Mouse (Mus musculus) ovary, postnatal 14 days (tissue): ENCODE data around the gene Slc22a1.
"Not testable (repeated sequence)": the region's sequence is repeated elsewhere in the genome, so short reads cannot be mapped to it uniquely, and the experiment has no call there.

Source experiments
- DNase-seq: peaks from one replicate; pipeline ENCODE4 v3.0.0; 2022; ENCODE audit warnings: low spot score

Gene Slc22a1

GRCm38 (mm10) chr17:12684928-12685624 is 9.4 kb upstream of the Slc22a1 start:
- DNase-seq, result no peak

- DNase-seq, result no peak
Measured at GRCm38 (mm10) chr17:12684412-12684811, 8.8 kb upstream of the Slc22a1 start.

- no peak for DNase-seq
Measured at GRCm38 (mm10) chr17:12683582-12683981, 8.0 kb upstream of the Slc22a1 start.

- DNase-seq, result no peak
Measured at GRCm38 (mm10) chr17:12678261-12678660, 2.6 kb upstream of the Slc22a1 start.

GRCm38 (mm10) chr17:12677139-12677538 is 1.5 kb upstream of the Slc22a1 start:
- no peak for DNase-seq

- DNase-seq, result not testable (repeated sequence)
Measured at GRCm38 (mm10) chr17:12674980-12675379, 649 bp downstream of the Slc22a1 start.

GRCm38 (mm10) chr17:12673871-12674270 is 1.8 kb downstream of the Slc22a1 start:
- no peak for DNase-seq

- DNase-seq, result no peak
Measured at GRCm38 (mm10) chr17:12672285-12672790, 3.3 kb downstream of the Slc22a1 start.

- no peak for DNase-seq
Measured at GRCm38 (mm10) chr17:12671029-12671605, 4.5 kb downstream of the Slc22a1 start.

GRCm38 (mm10) chr17:12669363-12669679 is 6.3 kb downstream of the Slc22a1 start:
- no peak for DNase-seq

GRCm38 (mm10) chr17:12668478-12669362 is 6.9 kb downstream of the Slc22a1 start:
- no peak for DNase-seq

GRCm38 (mm10) chr17:12664156-12664555 is 11.5 kb downstream of the Slc22a1 start:
- DNase-seq, result no peak

GRCm38 (mm10) chr17:12660572-12661260 is 14.9 kb downstream of the Slc22a1 start:
- peak; percentile 33 for DNase-seq

GRCm38 (mm10) chr17:12659233-12659632 is 16.4 kb downstream of the Slc22a1 start:
- no peak for DNase-seq

GRCm38 (mm10) chr17:12658784-12659183 is 16.8 kb downstream of the Slc22a1 start:
- DNase-seq, result no peak

- DNase-seq, result no peak
Measured at GRCm38 (mm10) chr17:12655826-12656225, 19.8 kb downstream of the Slc22a1 start.

GRCm38 (mm10) chr17:12654061-12654460 is 21.6 kb downstream of the Slc22a1 start:
- no peak for DNase-seq

- no peak for DNase-seq
Measured at GRCm38 (mm10) chr17:12652604-12653003, 23.0 kb downstream of the Slc22a1 start.

GRCm38 (mm10) chr17:12645461-12645860 is 30.2 kb downstream of the Slc22a1 start:
- no peak for DNase-seq

- DNase-seq, result no peak
Measured at GRCm38 (mm10) chr17:12641087-12641486, 34.5 kb downstream of the Slc22a1 start.

- no peak for DNase-seq
Measured at GRCm38 (mm10) chr17:12639585-12639984, 36.0 kb downstream of the Slc22a1 start.

GRCm38 (mm10) chr17:12634814-12635213 is 40.8 kb downstream of the Slc22a1 start:
- no peak for DNase-seq
